Mouse (Mus musculus): ENCODE data around the gene Fbxo28.

- TF ChIP-seq CTCF (IDR thresholded peaks at IDR 0.05; ENCODE audit: extremely low read depth, insufficient read length, insufficient replicate concordance, low read depth, low read length) = no peak
- no peak for TF ChIP-seq POLR2A (IDR thresholded peaks at IDR 0.05; ENCODE audit: low read depth, low read length)
Measured at GRCm38 (mm10) chr1:182288601-182289000, 52.8 kb downstream of the Fbxo28 start.

All from small intestine, adult 2 months (tissue).